Mouse (Mus musculus) liver, embryonic 14.5 days (tissue): ENCODE measurements around the gene Slc1a1. TPM values are rescaled to one million over a fixed set of nuclear protein-coding genes. Genes with fewer than 3 reads are reported as not detected.

Experiments
- ATAC-seq: fragments of 200-750 bp; cut with Nextera tagmentation; 2 replicates; pipeline ENCODE4 v1.8.0; 2017; ENCODE audit warnings: moderate number of reproducible peaks, mild to moderate bottlenecking, moderate library complexity; ENCODE audit not compliant: insufficient read depth
- DNase-seq, 3 experiments: peaks; one replicate each; pipeline ENCODE4 v3.0.0-alpha.2; 2012 to 2013; ENCODE audit warnings: low read depth in 3 of 3, low spot score in 3 of 3
- H3K27ac ChIP-seq: fragments of 300-500 bp; sonication (generic); 2 replicates; pipeline ENCODE4 v1.5.1; 2014; ENCODE audit warnings: moderate library complexity, mild to moderate bottlenecking, control low read depth, inconsistent platforms
- H3K27me3 ChIP-seq: fragments of 300-500 bp; sonication (generic); 2 replicates; pipeline ENCODE4 v1.6.1; 2014; ENCODE audit warnings: mild to moderate bottlenecking, low read length, moderate library complexity; ENCODE audit not compliant: control insufficient read depth, insufficient read depth
- H3K36me3 ChIP-seq: fragments of 300-500 bp; sonication (generic); replicated peaks from 2 replicates; pipeline ENCODE4 v1.6.1; 2014; ENCODE audit warnings: low read depth; ENCODE audit not compliant: control insufficient read depth, insufficient read depth
- H3K4me1 ChIP-seq, 2 experiments: fragments of 200-500 bp in 1 of 2; fragments of 300-500 bp in 1 of 2; sonication (generic) in 1 of 2; replicated peaks; 2 replicates each; pipeline ENCODE4 v1.6.1; 2012 to 2014; ENCODE audit warnings: antibody characterized with exemption in 1 of 2, inconsistent platforms in 1 of 2, low read length in 1 of 2; ENCODE audit not compliant: control insufficient read depth in 2 of 2, insufficient read depth in 2 of 2
- H3K4me2 ChIP-seq: fragments of 300-500 bp; sonication (generic); 2 replicates; pipeline ENCODE4 v1.6.1; 2014; ENCODE audit warnings: low read depth, mild to moderate bottlenecking, control low read depth, moderate library complexity
- H3K4me3 ChIP-seq, 2 experiments: fragments of 200-500 bp in 1 of 2; fragments of 300-500 bp in 1 of 2; sonication (generic) in 1 of 2; 2 replicates each; pipeline ENCODE4 v1.5.1; 2012 to 2014; ENCODE audit warnings: low read depth in 2 of 2, low read length in 2 of 2, mild to moderate bottlenecking in 2 of 2, control low read depth in 1 of 2, inconsistent platforms in 1 of 2, moderate library complexity in 1 of 2; ENCODE audit not compliant: insufficient read depth in 1 of 2
- H3K9ac ChIP-seq: fragments of 300-500 bp; sonication (generic); replicated peaks from 2 replicates; pipeline ENCODE4 v1.6.1; 2014; ENCODE audit warnings: mild to moderate bottlenecking, control low read depth, moderate library complexity
- H3K9me3 ChIP-seq: fragments of 300-500 bp; sonication (generic); 2 replicates; pipeline ENCODE4 v1.6.1; 2016; ENCODE audit warnings: low read length, mixed read lengths; ENCODE audit not compliant: control insufficient read depth
- CTCF ChIP-seq: IDR thresholded peaks from 2 replicates; pipeline ENCODE4 v1.5.1; 2016; ENCODE audit warnings: antibody characterized with exemption, low read depth, control low read depth
- EP300 ChIP-seq: IDR thresholded peaks from 2 replicates; pipeline ENCODE4 v1.6.1; 2016; ENCODE audit warnings: antibody characterized with exemption, low read depth
- WGBS: fragments of 180-500 bp; shearing (Covaris S2); extraction: QIAGEN DNeasy Blood & Tissue Kit; methylation state at CpG from one replicate; pipeline ENCODE4 v1.1.7; 2014; ENCODE audit not compliant: insufficient replicate concordance; 5-methylcytosine and 5-hydroxymethylcytosine counted together
- polyA plus RNA-seq, 2 experiments: library from polyadenylated mRNA; depleted of rRNA in 1 of 2; stranded (reverse) in 1 of 2; unstranded in 1 of 2; fragments of >200 nt; fragmentation: Nextera tagmentation in 1 of 2; extraction: Ambion mirVana in 1 of 2; gene quantifications; 2 replicates each; pipeline versions ENCODE4 v1.2.1 to v1.2.3; 2012 to 2014

Gene Slc1a1
- polyA plus RNA-seq, 2 experiments: not detected

GRCm38 (mm10) chr19:28850510-28850909 lies 15.7 kb downstream of the Slc1a1 start:
- TF ChIP-seq EP300 (no peak), CTCF (no peak)
- H3K27ac ChIP-seq: no peak overlapping the region
- no peaks in the 10 kb centered on the region for H3K9me3 ChIP-seq
- no peak overlapping the region for H3K9ac ChIP-seq
- no peaks in the 10 kb centered on the region for H3K27me3 ChIP-seq
- WGBS: 67% methylated on average over 3 of the region's 3 CpGs
- H3K4me1 ChIP-seq: no peaks in the 10 kb centered on the region
- ATAC-seq: no peak
- no peak overlapping the region for H3K4me3 ChIP-seq
- H3K36me3 ChIP-seq: no peaks in the 10 kb centered on the region
- H3K4me2 ChIP-seq: no peak overlapping the region
- DNase-seq: no peak

DNA sequence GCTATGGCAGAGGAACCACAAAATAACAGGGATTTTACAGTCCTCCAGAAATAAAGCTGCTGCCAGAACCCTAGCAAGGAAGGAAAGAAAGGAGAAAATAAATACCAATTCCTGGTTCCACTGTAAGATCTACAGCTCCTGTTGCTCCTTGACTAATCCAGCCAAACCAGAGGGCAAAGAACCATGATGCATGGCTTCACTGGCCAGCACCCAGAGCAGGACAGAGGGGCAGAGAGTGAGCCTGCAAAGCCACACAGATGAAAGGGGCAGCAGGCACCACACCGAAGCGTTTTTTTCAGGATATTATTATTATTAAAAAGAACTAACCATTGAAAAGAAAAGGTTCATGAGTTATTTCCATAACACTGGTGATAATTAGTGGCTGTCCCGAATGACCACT lies 17.2 kb downstream of the Slc1a1 start:
- H3K27ac ChIP-seq: no peak overlapping the region
- H3K4me1 ChIP-seq: no peaks in the 10 kb centered on the region
- TF ChIP-seq CTCF (no peak), EP300 (no peak)
- no peak overlapping the region for H3K9ac ChIP-seq
- H3K9me3 ChIP-seq: no peaks in the 10 kb centered on the region
- WGBS: 60% methylated on average over 3 of the region's 3 CpGs
- no peak overlapping the region for H3K4me3 ChIP-seq
- no peak for ATAC-seq
- H3K36me3 ChIP-seq: no peaks in the 10 kb centered on the region
- no peaks in the 10 kb centered on the region for H3K27me3 ChIP-seq
- no peak for DNase-seq
- H3K4me2 ChIP-seq: no peak overlapping the region

DNA sequence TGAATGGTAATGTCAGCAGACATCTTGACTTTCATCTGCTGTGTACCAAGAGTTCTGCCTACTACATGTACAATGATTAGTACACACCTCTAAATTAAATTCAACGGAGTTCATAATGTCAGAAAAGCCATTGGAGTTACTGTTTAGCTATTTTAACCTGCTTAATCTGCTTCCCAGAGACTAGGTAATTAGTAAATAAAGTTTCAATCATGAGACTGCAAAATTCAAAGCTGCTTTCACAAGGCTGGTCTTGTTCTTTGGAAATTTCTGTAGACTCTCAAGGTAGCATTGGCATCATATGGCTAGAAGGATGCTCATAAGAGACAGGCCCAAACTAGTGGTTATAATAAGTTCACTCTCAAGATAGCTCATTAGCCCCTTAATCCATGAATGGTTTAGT lies 20.0 kb downstream of the Slc1a1 start:
- ATAC-seq (no peak), DNase-seq (no peak)
- no peak for TF ChIP-seq EP300
- TF ChIP-seq CTCF: no peak
- Histone ChIP-seq H3K27ac (no peak overlapping the region), H3K4me2 (no peak overlapping the region), H3K36me3 (no peaks in the 10 kb centered on the region), H3K27me3 (no peaks in the 10 kb centered on the region), H3K4me1 (no peaks in the 10 kb centered on the region), H3K9me3 (no peaks in the 10 kb centered on the region), H3K4me3 (no peak overlapping the region), H3K9ac (no peak overlapping the region)
- 45% methylated on average over 1 of the region's 1 CpGs for WGBS

DNA sequence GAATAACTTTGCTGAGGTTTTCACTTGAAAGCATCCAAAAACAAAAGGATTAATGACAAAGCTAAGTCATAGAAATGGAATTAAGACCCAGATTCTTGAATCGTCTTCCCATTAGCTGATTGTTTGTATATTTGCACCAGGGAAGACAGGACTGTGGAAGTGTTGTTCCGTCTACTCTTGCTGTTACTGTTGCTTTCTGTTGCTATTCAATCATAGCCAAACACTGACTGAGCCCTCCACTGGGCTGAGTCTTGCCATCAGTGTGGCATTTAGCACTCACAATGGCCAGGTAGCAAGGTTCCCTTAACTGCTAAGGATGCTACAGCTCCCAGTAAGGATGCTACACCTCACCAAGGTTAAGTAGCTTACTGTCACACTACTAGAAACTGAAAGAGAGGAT lies 25.4 kb downstream of the Slc1a1 start:
- DNase-seq (no peak), ATAC-seq (no peak)
- Histone ChIP-seq H3K36me3 (no peaks in the 10 kb centered on the region), H3K27ac (no peak overlapping the region), H3K4me2 (no peak overlapping the region), H3K27me3 (no peaks in the 10 kb centered on the region), H3K9me3 (no peaks in the 10 kb centered on the region), H3K4me1 (no peaks in the 10 kb centered on the region), H3K4me3 (no peak overlapping the region), H3K9ac (no peak overlapping the region)
- TF ChIP-seq CTCF: no peak
- 61% methylated on average over 2 of the region's 2 CpGs for WGBS

- Histone ChIP-seq H3K4me3 (no peak overlapping the region), H3K36me3 (no peaks in the 10 kb centered on the region), H3K27me3 (no peaks in the 10 kb centered on the region), H3K9ac (no peak overlapping the region), H3K4me2 (no peak overlapping the region), H3K9me3 (no peaks in the 10 kb centered on the region), H3K27ac (no peak overlapping the region), H3K4me1 (no peaks in the 10 kb centered on the region)
- no peak for ATAC-seq
- DNase-seq: no peak
- 73% methylated on average over 10 of the region's 10 CpGs for WGBS
- TF ChIP-seq EP300 (no peak), CTCF (no peak)
Measured at GRCm38 (mm10) chr19:28863626-28864025, 28.8 kb downstream of the Slc1a1 start.

DNA sequence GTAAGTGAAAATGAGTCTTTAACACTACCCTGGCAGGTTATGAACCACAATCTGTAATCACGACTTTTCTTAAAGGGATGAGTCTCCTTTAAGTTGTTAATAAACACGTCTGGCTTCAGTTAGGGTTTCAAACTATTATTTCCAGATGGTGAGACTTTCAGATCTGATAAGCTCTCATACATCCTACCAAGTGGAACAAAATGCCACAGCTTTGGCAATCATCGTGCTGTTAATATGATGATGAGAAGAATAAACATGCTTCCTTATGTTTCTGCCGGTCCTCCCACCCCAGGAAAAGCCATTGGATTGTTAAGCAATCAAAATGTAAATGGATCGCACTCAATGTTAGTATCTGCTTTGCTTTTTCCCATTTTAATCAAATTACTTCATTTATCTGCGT lies 30.1 kb downstream of the Slc1a1 start:
- Histone ChIP-seq H3K9ac (no peak overlapping the region), H3K36me3 (no peaks in the 10 kb centered on the region), H3K4me2 (no peak overlapping the region), H3K9me3 (no peaks in the 10 kb centered on the region), H3K27ac (no peak overlapping the region), H3K4me1 (no peaks in the 10 kb centered on the region), H3K27me3 (no peaks in the 10 kb centered on the region), H3K4me3 (no peak overlapping the region)
- no peak for DNase-seq
- 60% methylated on average over 6 of the region's 6 CpGs for WGBS
- no peak for ATAC-seq
- no peak for TF ChIP-seq CTCF
- TF ChIP-seq EP300: no peak
